Mouse (Mus musculus) heart, adult 9 months (tissue): ENCODE measurements around the gene Sppl2b.
"Not testable (repeated sequence)": the region's sequence is repeated elsewhere in the genome, so short reads cannot be mapped to it uniquely, and the experiment has no call there.

Experiments
- DNase-seq, 2 experiments: peaks; one replicate each; pipeline ENCODE4 v3.0.0; 2022; ENCODE audit warnings: low spot score in 2 of 2

Gene Sppl2b

DNA sequence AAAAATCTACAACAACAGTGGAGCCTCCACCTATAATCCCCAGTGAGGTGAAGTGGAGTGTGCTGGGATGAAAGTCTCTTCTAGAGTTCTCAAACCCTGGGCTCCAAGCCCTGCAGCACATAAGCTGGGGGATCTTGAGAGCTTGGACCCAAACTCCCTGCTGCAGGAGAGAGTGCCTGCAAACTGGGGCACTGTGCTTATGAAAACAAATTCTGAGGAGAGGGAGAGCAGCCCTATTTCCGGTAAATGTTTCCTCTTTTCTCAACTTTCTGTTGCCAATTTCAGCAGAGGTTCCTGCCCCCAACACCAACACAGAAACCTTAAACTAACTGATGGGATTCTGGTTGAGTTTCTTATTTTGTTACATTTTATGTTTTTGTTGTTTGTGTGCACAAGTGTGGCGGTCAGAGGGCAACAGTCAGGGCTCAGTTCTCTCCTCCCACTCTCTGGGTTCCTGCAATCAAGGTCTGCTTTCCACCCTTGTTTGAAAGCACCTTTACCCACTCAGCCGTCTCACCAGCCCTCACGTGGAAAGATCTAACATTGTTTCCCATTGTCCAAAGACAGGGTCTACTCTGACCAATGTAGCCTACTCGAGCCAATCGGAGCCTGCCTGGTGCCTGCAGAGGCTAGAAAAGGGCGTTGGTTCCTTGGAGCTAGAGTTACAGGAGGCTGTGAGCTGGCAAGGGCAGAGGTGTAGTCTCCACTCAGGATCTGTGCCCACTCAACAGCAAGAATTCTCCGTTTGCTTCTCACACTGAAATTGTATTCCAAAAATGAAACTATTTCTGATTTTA is 31.0 kb upstream of the Sppl2b start:
- no peak for DNase-seq

DNA sequence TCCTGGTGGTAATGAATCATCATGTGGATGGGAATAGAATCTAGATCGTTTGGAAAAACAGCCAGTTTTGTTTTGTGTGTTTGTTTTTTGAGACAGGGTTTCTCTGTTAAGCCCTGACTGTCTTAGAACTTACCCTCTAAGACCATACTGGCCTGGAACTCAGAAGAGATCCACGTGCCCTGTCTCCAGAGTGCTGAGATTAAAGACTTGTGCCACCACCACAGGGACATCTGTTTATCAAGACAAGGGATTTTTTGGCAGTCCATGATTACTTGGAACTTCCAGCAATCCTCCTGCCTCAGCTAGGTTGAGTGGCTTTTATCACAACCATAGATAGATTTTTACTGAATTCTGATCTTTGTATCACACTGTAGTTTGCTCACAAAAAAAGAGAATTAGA is 30.2 kb upstream of the Sppl2b start:
- no peak for DNase-seq

DNA sequence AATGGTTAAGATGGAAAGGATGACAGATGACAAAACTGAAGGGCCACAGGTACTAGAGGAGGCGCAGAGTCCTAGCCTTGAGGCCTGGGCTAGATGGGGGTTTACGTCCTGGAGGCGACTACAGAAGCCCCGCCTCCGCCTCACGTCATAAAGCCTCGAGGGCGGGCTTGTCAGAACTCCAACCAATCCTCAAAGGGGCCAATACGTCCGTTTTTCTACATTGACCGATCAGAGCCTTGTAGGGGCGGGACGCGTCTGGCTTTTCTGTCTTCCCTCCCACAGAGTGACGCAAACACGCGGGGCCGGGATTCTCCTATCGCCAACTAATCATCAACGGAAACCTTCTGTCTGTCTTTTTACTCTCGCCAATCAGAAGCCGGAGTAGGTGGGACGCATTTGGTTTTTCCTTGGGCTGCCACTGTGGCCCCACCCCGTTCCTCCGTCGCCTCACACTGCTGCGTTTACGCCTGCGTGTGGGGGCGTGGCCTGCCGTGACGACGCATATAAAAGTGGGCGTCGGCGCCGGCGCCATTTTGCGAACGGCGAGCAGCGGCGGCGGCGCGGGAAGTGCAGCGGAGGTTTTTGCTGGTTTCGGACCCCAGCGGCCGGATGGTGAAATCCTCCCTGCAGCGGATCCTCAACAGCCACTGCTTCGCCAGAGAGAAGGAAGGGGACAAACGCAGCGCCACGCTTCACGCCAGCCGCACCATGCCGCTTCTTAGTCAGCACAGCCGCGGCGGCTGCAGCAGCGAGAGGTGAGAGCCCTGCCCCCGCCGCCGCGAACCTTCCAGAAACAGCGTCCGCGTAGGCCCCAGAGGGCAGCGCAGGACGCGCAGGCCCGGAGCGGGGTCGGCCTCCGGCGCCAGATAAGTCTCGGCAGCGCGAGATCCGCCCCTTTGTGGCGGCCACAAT is 28.7 kb upstream of the Sppl2b start, which contains the start of gene Oaz1:
TSS of gene Oaz1 (plus strand) at position 506 of the 912 bp plus-strand sequence.
- peak; percentile 100 for DNase-seq

DNA sequence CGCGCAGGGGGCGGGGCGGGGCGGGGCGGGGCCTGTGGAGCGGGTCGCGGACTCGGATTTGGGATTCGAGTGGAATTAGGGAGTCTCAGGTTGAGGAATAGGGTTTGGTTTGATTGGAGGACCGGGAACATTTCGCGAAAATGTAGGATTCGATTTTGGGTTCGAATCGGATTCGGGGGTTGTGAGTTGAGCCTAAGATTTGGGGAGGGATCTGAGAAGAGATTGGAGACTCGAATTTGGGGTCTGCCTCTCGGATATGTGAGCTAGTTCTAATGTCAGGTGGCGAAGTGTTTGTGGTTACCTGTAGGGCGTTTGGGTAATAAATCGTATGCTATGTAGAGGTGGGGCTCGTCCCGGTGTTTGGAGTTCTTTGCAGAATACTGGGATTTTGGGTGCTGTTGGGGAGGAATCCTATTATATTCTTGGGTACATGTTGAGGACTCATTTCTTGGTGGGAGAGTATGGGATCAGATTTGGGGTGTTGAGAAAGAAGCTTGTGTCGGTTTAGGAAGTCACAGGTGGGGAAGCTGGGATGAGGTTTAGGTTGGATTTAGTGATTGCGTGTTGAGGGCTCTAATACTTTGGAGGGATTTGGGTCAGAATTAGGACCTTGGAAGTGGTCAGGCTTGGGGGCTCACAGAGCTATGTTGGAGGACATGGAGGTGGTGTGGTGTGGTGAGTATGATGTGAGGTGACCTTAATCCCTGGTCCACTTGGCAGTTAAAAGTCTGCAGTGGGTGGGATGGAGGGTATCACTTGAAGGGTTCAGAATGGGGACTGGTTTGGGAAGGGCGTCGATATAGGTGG is 27.8 kb upstream of the Sppl2b start:
- DNase-seq, result no peak

DNA sequence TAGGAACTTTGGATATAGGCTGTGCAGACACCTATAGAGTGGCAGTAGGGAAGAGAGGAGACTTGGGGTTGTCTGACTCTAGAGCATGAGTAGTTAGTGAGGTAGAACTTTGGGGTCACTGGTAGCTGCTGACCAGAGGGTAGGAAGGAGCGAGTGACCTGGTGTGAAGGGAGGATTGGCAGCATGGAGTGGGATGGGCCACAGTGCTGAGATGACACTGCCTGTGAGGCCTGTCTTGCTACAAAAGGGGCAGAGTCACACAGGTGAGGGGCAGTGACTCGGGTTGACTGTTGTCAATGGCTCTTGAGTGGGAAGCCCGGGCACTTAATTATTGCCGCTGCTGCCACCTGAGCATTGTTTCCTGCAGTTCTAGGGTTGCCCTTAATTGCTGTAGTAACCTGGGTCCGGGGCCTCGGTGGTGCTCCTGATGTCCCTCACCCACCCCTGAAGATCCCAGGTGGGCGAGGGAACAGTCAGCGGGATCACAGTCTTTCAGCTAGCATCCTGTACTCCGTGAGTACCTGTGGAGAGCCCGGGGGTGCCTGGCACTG is 27.1 kb upstream of the Sppl2b start:
- no peak for DNase-seq

DNA sequence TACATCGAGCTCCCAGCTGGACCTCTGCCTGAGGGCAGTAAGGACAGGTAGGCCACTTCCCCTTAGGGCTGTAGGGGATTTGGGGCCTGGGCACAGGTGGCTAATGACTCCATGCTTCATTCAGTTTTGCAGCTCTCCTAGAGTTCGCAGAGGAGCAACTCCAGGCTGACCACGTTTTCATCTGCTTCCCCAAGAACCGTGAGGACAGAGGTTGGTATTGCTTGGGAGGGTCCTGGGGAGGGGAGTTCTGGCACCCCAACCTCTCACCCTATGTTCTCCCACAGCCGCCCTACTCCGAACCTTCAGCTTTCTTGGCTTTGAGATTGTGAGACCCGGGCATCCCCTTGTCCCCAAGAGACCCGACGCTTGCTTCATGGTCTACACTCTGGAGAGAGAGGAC is 26.5 kb upstream of the Sppl2b start:
- not testable (repeated sequence) for DNase-seq

DNA sequence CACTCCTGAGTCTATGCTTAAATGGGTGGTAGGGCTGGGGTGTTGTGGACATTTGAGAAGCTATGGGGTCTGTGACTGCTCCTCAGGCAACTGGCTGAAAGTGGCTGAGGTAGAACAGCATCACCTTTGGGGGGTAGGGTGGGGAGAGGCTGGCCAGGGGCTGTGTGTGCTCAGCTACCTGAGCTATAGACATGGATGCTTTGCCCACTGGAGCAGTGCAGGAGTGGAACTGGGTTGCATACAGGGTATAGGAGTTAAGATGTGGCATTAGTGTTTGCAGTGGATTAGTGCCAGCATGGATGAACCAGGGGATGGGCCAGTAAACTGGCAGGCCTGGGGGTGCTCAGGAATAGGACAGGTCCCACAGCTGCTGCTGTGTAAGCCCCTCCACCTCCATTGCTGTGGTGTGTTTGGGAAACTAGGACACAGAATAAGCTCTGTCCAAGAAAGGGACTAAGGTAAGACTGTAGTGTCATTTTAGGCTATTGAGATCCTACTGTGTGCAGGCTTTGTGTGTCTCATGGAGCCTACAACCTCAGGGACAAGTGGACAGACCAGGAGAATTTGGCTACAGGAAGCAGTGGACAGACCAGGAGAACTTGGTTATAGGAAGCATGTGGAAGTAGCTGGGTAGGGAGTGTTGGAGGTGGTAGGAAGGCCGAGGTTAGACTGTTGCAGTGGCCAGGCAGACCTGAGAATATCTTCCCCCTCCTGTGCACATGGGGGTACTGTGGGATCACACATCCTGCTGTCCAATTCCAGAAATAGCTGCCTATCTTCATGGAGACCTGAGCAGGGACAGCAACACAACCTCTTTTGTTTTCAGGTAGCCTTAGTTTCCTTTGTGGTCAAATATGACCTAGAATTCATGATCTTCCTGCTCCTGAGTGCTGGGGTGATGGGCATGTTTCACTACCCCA is 25.5 kb upstream of the Sppl2b start:
- no peak for DNase-seq

DNA sequence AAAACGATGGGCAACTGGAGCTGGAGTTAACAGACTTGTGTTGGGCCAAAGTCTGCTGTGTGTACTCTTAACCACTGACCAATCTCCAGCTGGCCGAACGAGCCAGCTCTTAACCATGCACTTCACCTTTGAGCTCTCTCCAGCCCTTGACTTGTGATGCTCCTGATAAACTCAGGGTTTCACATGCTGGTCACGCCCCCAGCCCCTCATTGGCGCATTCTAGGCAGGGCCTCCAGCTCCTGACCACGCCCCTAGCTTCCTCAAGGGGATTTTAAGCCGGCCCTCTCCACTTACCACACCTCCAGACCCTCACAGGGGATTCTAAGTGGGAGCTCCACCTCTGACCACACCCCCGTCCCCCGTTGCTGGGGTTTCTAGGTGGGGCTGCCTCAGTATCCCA is 23.9 kb upstream of the Sppl2b start:
- DNase-seq, result no peak

DNA sequence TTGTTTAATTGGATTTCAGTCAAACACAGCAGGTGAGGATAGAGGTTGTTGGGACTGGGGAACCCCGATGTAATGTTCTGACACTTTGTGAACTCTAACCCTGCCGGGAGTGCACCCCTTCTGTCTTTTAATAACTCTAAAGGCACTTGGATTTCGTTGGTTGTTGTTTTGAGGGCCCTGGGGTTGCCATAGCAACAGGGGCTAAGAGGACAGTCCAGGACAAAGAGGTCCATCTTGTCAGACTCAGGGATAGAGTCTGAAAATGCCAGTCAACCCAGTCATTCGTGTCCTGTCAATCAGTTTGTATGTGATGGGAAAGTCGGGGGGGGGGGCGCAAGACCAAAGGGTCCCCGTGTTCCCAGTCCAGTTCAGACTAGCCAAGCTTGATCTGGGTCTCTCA is 22.3 kb upstream of the Sppl2b start:
- DNase-seq, result no peak

DNA sequence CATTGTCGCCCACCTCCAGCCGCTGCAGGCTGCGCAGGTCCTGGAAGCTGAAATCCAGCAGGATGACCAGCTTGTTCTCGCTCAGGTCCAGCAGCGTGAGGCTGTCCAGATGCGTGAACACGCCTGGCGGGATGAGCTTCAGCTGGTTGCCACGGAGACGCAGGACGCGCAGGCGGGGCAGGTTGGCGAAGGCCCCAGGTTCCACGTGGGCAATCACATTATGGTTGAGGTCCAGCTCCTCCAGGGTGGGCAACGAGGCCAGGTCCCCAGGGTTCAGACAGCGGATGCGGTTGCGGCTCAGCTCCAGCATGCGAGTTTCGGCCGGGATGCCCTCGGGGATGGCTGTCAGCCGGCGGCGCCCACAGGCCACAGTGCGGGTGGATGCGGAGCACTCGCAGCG is 19.5 kb upstream of the Sppl2b start:
- no peak for DNase-seq

DNA sequence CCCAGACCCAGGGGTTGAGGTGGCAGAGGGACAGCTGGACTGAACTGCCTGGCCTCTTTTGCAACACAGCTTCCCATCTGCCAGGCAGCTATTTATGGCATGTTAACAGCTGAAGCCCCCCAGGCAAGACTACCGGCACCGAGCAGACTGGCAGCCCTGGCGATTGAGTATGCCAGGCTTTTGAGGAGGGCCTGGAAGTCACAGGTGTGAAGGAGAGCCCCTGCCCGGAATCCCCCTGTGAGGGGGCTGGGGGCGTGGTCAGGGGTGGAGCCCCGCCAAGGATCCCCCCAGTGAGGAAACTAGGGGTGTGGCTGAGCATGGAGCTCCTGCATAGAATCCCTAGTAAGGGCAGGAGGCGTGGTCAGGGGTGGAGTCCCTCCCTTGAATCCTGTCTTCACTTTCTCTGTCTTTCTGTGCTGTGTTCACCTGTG is 18.1 kb upstream of the Sppl2b start:
- DNase-seq, result no peak

DNA sequence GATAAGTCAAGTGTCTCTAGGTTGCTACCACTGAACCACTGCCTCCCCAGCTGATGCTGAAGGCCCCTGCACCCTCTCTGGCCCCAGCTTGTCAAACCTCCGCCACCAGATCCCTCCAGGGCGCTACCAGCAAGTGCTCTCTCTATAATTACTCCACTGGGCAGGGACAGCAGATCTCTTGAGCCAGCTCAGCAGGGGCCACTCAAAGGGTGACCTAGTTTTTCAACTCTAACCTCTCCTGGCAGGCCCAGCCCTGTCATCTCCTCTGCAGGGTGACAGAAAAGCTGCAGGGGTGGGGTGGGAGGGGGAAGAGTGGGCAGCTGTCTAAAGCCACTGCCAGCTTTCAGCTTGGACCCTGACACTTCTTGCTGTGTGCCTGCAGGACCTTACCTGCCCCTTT is 17.2 kb upstream of the Sppl2b start:
- DNase-seq, result peak; percentile 64 to 66

DNA sequence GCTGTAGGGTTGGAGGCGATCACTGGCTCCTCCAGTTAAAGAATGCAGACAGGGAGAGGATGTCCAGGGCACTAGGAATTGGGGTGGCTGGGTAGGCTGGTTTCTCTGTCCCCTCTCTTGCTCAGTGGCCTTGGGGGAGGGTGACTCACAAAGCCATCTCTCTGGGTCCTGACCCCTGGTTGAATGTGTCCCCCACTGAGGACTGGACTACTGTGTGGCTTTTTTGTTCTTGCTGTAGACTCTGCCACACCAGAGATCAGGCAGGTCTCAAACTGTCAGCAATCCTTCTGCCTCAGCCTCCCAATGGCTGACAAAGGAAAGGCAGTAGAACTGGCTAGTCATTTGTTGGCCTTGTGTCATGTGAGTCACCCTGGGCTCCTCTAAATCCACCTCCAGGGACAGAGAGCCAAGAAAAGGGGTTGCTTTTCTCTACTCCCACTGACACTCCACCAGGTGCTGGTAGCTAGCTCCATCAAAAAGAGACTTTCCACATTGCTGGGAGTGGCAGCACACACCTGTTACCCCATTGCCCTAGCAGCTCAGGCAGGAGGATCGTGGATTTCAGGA is 16.6 kb upstream of the Sppl2b start:
- no peak for DNase-seq

DNA sequence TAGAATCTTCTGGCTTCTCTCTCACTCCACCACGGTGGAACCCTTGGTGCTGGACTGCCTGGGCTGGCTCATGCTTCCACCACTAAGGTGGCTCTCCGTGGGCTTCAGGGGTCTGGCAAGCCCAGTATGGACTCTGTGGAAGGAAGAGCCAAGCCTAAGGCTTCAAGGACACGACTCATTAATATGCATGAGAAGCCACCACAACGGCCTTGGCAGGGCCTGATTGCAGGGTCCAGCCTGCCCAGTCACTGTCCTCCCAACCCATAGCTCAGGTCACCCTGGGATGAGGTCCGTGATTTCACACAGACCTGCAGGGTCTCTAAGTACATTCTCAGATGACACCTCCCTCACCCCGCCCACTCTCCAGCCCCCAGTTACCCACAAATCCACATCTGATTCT is 15.2 kb upstream of the Sppl2b start:
- DNase-seq, result no peak

DNA sequence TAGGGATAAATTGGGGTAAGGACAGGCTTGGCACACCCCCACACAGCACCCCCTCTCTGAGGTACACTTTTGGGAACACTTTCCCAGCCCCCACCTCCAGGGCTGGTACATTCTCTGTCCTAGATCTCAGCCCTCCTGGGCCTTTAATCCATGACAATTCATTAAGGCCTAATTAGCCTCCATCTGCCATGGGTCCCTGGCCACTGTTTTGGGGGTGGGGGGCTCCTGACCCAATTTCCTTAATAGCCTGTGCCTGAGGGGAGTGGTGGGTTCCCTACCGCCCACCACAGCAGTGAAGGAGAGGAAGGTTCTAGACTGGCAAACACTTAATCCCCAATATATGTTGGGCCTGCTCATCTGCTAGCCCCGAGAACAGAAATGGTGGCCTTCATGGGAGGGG is 13.4 kb upstream of the Sppl2b start:
- no peak for DNase-seq

DNA sequence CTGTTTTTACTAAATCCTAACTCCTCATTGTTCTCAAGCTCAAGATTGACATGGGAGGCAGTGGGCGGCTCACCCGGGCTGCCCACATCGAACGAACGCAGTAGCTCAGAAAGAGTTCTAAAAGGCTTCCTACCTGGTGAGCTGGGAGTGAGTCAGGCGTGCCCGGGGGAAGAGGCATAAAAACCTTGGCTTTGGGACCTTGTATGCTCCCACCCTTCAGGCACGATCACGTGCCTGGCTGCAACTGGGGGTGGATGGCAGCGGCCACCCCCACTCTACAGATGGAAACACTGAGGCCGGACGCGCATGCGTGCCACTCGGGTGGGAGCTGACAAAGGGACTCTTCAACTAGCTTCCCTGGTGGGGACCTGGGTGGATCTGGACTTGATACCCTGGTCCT is 12.7 kb upstream of the Sppl2b start:
- no peak for DNase-seq

DNA sequence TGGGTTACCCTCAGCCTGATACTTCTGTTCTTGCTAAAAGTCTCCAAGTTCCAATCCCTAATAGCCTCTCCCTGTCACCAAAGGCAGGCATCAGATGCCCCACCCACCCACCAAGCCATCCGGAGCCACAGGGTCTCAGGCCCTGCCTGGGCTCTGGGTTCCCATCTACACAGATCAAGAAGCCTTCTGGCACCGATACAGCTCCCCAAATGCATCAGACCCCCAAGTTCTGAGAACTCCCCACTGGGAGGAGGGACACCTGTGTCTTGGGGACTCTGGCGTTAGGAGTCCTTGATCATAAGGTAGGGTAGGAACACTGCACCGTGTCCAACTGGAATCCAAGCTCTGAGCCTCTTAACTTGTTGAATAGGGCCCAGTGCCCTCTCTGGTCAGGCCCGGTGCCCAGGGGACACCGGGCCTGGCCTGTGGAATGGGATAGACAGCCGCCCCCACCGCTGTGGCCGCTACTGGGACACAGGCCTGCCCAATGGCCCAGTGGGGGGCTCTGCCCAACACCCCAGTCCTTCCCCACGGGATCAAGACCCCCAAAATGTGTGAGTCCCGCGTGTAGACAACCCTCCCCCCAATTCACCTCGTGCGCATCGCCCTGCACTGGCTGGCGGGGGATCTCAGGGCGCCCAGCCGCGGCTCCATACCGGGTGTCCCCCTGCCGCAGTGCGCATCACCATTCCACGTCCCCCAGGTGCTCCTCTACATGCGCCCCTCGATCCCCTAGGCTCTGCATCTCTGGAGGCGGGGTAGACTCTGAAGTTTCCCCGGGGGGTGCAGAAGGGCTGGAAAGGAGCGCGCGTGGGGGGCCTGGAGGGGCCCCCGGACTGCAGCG is 11.8 kb upstream of the Sppl2b start:
- no peak for DNase-seq

DNA sequence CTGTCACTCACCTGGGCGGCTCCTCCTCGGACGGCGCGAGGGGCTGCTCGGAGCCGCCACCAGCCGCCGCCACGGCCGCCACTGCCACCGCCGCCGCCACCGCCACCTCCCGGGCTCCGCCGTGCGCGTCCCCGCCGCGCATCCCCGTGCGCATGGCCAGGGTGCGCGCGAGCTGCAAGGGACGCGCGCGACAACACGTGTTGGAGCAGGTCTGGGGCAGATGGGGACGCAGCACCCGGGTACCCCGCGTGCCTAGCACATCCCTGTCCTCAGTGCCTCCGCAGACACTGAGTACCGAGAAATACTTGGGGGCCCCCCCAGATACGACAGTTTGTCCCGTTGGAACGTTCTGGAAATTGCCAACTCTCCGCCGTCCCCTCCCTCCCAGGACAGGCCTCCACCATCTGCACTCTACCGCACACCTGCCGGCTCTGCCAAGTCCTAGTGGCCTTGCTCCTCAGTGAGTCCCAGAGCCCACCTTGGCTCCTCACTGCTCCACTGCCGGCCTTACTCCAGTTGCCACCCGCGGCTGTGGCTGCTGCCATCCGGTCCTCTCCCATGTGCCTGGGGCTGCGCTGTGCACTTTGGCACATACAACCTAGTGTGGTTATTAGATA is 11.0 kb upstream of the Sppl2b start, which contains the start of gene Lingo3:
TSS of gene Lingo3 (minus strand) at position 109 of the 617 bp plus-strand sequence.
- no peak for DNase-seq
